Mouse (Mus musculus) heart, adult 2 months (tissue): ENCODE measurements at regions not wholly inside any gene's neighbourhood (a gene's known extent, or its start where the extent isn't known, plus 50 kb on each side); places are given as distances from the start of the nearest gene placed in this dataset.

Experiments used
- CTCF ChIP-seq: fragments of 200-600 bp; IDR thresholded peaks from 2 replicates; pipeline ENCODE4 v1.8.1; 2022; ENCODE audit warnings: antibody characterized with exemption, mild to moderate bottlenecking, moderate library complexity
- EP300 ChIP-seq: fragments of 200-500 bp; IDR thresholded peaks from 2 replicates; pipeline ENCODE4 v1.6.1; 2011; ENCODE audit warnings: low read depth, low read length, control low read depth; ENCODE audit not compliant: insufficient read depth
- POLR2A ChIP-seq: fragments of 200-500 bp; IDR thresholded peaks from 2 replicates; pipeline ENCODE4 v1.6.1; 2011; ENCODE audit warnings: mild to moderate bottlenecking, low read depth, low read length, control low read depth; ENCODE audit not compliant: insufficient read depth

DNA sequence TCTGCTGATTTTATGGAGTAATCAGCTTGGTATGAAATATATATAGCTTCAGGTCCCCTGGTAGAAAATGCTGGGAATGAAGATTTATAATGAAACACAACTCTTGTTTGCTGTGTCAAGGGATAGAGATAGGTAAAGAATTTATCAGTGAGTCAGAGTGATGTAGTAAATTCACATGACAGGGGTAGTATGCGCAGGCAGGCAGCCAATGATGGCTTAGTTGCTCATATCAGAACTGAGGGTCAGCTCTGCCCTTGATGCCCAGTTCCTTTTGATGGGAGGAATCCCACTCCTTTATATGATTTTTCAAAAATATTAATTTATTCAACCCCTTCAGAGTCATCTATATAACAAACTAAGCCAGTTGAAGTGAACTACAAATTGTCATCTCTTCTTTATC is 729.6 kb upstream of the Sel1l start:
- TF ChIP-seq CTCF = no peak
- no peak for TF ChIP-seq POLR2A
- TF ChIP-seq EP300 = no peak
